Mouse (Mus musculus) liver, embryonic 14.5 days (tissue): ENCODE data around the gene Chmp1a.

Experiments
- CTCF ChIP-seq: IDR thresholded peaks from 2 replicates; pipeline ENCODE4 v1.5.1; 2016; ENCODE audit warnings: antibody characterized with exemption, low read depth, control low read depth
- EP300 ChIP-seq: IDR thresholded peaks from 2 replicates; pipeline ENCODE4 v1.6.1; 2016; ENCODE audit warnings: antibody characterized with exemption, low read depth

- TF ChIP-seq EP300 (no peak), CTCF (no peak)
Measured at GRCm38 (mm10) chr8:123228416-123228815, 15.9 kb upstream of the Chmp1a start.
